Mouse (Mus musculus) liver, adult 2 months (tissue): ENCODE data around the gene Gm20388.
"Not testable (repeated sequence)": the region's sequence is repeated elsewhere in the genome, so short reads cannot be mapped to it uniquely, and the experiment has no call there.

Source experiments
- CTCF ChIP-seq: fragments of 200-500 bp; IDR thresholded peaks from 2 replicates; pipeline ENCODE4 v1.5.1; 2011; ENCODE audit warnings: low read depth, low read length, control low read depth
- POLR2A ChIP-seq: fragments of 200-500 bp; IDR thresholded peaks from 2 replicates; pipeline ENCODE4 v1.6.1; 2011; ENCODE audit warnings: low read length, control low read depth; ENCODE audit not compliant: insufficient read depth; ENCODE audit errors: extremely low read depth

DNA sequence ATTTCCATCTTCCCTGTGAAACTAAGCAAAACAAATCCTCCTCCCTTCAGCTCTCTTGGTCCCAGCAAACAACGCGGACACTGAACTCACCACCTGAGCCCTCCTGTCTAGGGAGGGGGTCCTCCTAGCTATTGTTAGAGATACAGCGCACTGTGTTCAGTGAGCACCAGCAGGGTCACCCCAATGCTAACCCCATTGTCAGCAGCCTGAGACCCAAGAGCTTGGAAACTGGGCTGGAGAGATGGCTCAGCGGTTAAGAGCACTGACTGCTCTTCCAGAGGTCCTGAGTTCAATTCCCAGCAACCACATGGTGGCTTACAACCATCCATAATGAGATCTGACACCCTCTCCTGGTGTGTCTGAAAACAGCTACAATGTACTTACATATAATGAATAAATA is 3898.7 kb downstream of the Gm20388 start:
- not testable (repeated sequence) for TF ChIP-seq CTCF, POLR2A
